In genomic region chr2:26021561-26022257, GRCm38 (mm10) we compare ENCODE assay signal across 8 mouse cellular contexts. TPM values are rescaled to one million over a fixed set of nuclear protein-coding genes. Genes with fewer than 3 reads are reported as not detected.
DNase-seq lines count a peak whose midpoint lies in the region; ATAC-seq and TF ChIP-seq lines count a peak whose summit lies in the region.

Gene Ubac1, minus strand, starts transcription at chr2:26021747.

- H3K9ac ChIP-seq in heart, embryonic 12.5 days: peak within 1 kb of the TSS; percentile 85
- H3K9ac ChIP-seq in kidney, postnatal 0 days (ENCODE audit: low read depth, low read length): peak within 1 kb of the TSS; percentile 73
- H3K9ac ChIP-seq in liver, embryonic 11.5 days (ENCODE audit: low read depth, low read length): peak within 1 kb of the TSS; percentile 84
- peak within 1 kb of the TSS; percentile 43 for H3K9ac ChIP-seq in stomach, embryonic 14.5 days (replicated peaks; ENCODE audit: low read depth, low read length)

- no peaks in the 10 kb centered on the region for H3K27me3 ChIP-seq in heart, embryonic 12.5 days (replicated peaks)
- H3K27me3 ChIP-seq in kidney, postnatal 0 days (ENCODE audit: insufficient read depth, low read length): no peaks in the 10 kb centered on the region
- no peaks in the 10 kb centered on the region for H3K27me3 ChIP-seq in liver, embryonic 11.5 days (replicated peaks; ENCODE audit: control insufficient read depth, insufficient read depth, low read length)
- no peaks in the 10 kb centered on the region for H3K27me3 ChIP-seq in stomach, embryonic 14.5 days (ENCODE audit: control insufficient read depth, insufficient read depth, low read length)

- peak; percentile 79 for ATAC-seq in erythroid progenitor cell, adult 5-6 weeks (replicated peaks; ENCODE audit: low FRiP score, poor library complexity, severe bottlenecking)
- ATAC-seq in heart, embryonic 12.5 days (ENCODE audit: insufficient number of reproducible peaks, low FRiP score): peak; percentile 92
- ATAC-seq in kidney, postnatal 0 days (replicated peaks; ENCODE audit: low FRiP score, low read depth): peak; percentile 94
- peak; percentile 90 for ATAC-seq in liver, embryonic 11.5 days (replicated peaks; ENCODE audit: low FRiP score)
- peak; percentile 94 for ATAC-seq in stomach, embryonic 14.5 days (ENCODE audit: insufficient number of reproducible peaks, insufficient read depth, low FRiP score, low read depth)

- H3K4me2 ChIP-seq in heart, embryonic 12.5 days: peak within 1 kb of the TSS; percentile 85
- peak within 1 kb of the TSS; percentile 88 for H3K4me2 ChIP-seq in kidney, postnatal 0 days (ENCODE audit: low read length)
- H3K4me2 ChIP-seq in liver, embryonic 11.5 days: peak within 1 kb of the TSS; percentile 75
- H3K4me2 ChIP-seq in stomach, embryonic 14.5 days (replicated peaks; ENCODE audit: low read depth, low read length): peak within 1 kb of the TSS; percentile 64

- DNase-seq in CD4-positive helper T cell, adult 2 months (ENCODE audit: low read depth, low spot score): peak; percentile 95
- peak; percentile 88 for DNase-seq in brain, embryonic 18.5 days (ENCODE audit: low read depth, low spot score)
- peak; percentile 94 for DNase-seq in kidney, postnatal 0 days (ENCODE audit: low spot score)
- DNase-seq in liver, embryonic 11.5 days (ENCODE audit: low spot score): peak; percentile 90
- DNase-seq in naive thymus-derived CD4-positive, alpha-beta T cell, adult 2 months (ENCODE audit: low read depth): peak; percentile 93

- peak within 1 kb of the TSS; percentile 76 for H3K4me3 ChIP-seq in heart, embryonic 12.5 days
- H3K4me3 ChIP-seq in kidney, postnatal 0 days (replicated peaks; ENCODE audit: low read depth, low read length): peak within 1 kb of the TSS; percentile 68
- H3K4me3 ChIP-seq in liver, embryonic 11.5 days (ENCODE audit: low read depth, low read length): peak within 1 kb of the TSS; percentile 90
- H3K4me3 ChIP-seq in stomach, embryonic 14.5 days (ENCODE audit: low read depth, low read length): peak within 1 kb of the TSS; percentile 49

- peak within 1 kb of the TSS; percentile 91 for H3K27ac ChIP-seq in heart, embryonic 12.5 days (ENCODE audit: poor library complexity, severe bottlenecking)
- H3K27ac ChIP-seq in kidney, postnatal 0 days: peak within 1 kb of the TSS; percentile 87
- H3K27ac ChIP-seq in liver, embryonic 11.5 days (ENCODE audit: low read depth, low read length): peak within 1 kb of the TSS; percentile 92
- H3K27ac ChIP-seq in stomach, embryonic 14.5 days (ENCODE audit: low read length): peak within 1 kb of the TSS; percentile 66; the same call in 1 of the 2 replicates

- peaks cover 24% of the 10 kb centered on the region for H3K4me1 ChIP-seq in heart, embryonic 12.5 days (replicated peaks)
- H3K4me1 ChIP-seq in kidney, postnatal 0 days (replicated peaks; ENCODE audit: insufficient read depth, low read length): no peaks in the 10 kb centered on the region; the same call in 1 of the 2 replicates
- H3K4me1 ChIP-seq in liver, embryonic 11.5 days (replicated peaks; ENCODE audit: control insufficient read depth, insufficient read depth, low read length): peaks cover 28% of the 10 kb centered on the region
- H3K4me1 ChIP-seq in stomach, embryonic 14.5 days (ENCODE audit: control insufficient read depth, insufficient read depth, low read length): peaks cover 10% of the 10 kb centered on the region

- no peak for TF ChIP-seq CTCF in kidney, postnatal 0 days (IDR thresholded peaks at IDR 0.05; ENCODE audit: low read depth)

- H3K36me3 ChIP-seq in heart, embryonic 12.5 days: no peaks in the 10 kb centered on the region
- H3K36me3 ChIP-seq in kidney, postnatal 0 days (ENCODE audit: insufficient read depth, low read length): no peaks in the 10 kb centered on the region; the same call in 1 of the 2 replicates
- peaks cover 4% of the 10 kb centered on the region; the same call in 1 of the 2 replicates for H3K36me3 ChIP-seq in liver, embryonic 11.5 days (ENCODE audit: control insufficient read depth, insufficient read depth, low read length)
- H3K36me3 ChIP-seq in stomach, embryonic 14.5 days (ENCODE audit: control insufficient read depth, insufficient read depth, low read length): 0 out of 2 replicates have a peak, but pooled peaks cover under 1% of the 10 kb centered on the region

- H3K9me3 ChIP-seq in heart, embryonic 12.5 days (replicated peaks): no peaks in the 10 kb centered on the region
- H3K9me3 ChIP-seq in kidney, postnatal 0 days (replicated peaks; ENCODE audit: low read length): no peaks in the 10 kb centered on the region
- H3K9me3 ChIP-seq in liver, embryonic 11.5 days (ENCODE audit: control insufficient read depth, low read length): no peaks in the 10 kb centered on the region
- H3K9me3 ChIP-seq in stomach, embryonic 14.5 days (ENCODE audit: control insufficient read depth, low read depth, low read length): no peaks in the 10 kb centered on the region

- WGBS in heart, embryonic 12.5 days: 7% methylated on average over 50 of the region's 50 CpGs
- 5% methylated on average over 49 of the region's 50 CpGs for WGBS in kidney, postnatal 0 days
- WGBS in liver, embryonic 11.5 days: 7% methylated on average over 50 of the region's 50 CpGs
- 6% methylated on average over 49 of the region's 50 CpGs for WGBS in stomach, embryonic 14.5 days

RNA-seq across cellular contexts. Expression of gene Ubac1, which starts in this region (rescaled TPM):
- 1,305 and 1,318 TPM in 2 replicates for total RNA-seq in erythroid progenitor cell, adult 5-6 weeks (2015; ENCODE audit: low replicate concordance)
- total RNA-seq in erythroid progenitor cell, adult 5-6 weeks (2017; ENCODE audit: low replicate concordance): 1,008 and 1,122 TPM in 2 replicates
- 107 and 111 TPM in 2 replicates for polyA plus RNA-seq in heart, embryonic 12.5 days (2016; fragmentation: Nextera tagmentation; extraction: Ambion mirVana)
- 77.2 and 82.3 TPM in 2 replicates for polyA plus RNA-seq in kidney, postnatal 0 days (2015; fragmentation: Nextera tagmentation; extraction: Ambion mirVana)
- 290 and 303 TPM in 2 replicates for polyA plus RNA-seq in liver, embryonic 11.5 days (2014; fragmentation: Nextera tagmentation; extraction: Ambion mirVana)
- 82.8 and 86.4 TPM in 2 replicates for polyA plus RNA-seq in stomach, embryonic 14.5 days (2014; fragmentation: Nextera tagmentation; extraction: Ambion mirVana)

Comparison
In these comparisons a context has a peak if more than half of its experiments do, and no peak if none do; other contexts are left out.
1. Peak in every context shown above with its lines: DNase-seq, ATAC-seq, H3K4me3 ChIP-seq and H3K27ac ChIP-seq.